Mouse (Mus musculus) 3T3-L1 (cell line): ENCODE data around the gene B3glct.
A peak's percentile ranks its signal among the peaks of the same experiment; 100 is the strongest.

Experiments used
- DNase-seq: peaks from one replicate; pipeline ENCODE4 v3.0.0-alpha.2; 2015; ENCODE audit warnings: low read depth, low spot score

The B3glct gene

DNA sequence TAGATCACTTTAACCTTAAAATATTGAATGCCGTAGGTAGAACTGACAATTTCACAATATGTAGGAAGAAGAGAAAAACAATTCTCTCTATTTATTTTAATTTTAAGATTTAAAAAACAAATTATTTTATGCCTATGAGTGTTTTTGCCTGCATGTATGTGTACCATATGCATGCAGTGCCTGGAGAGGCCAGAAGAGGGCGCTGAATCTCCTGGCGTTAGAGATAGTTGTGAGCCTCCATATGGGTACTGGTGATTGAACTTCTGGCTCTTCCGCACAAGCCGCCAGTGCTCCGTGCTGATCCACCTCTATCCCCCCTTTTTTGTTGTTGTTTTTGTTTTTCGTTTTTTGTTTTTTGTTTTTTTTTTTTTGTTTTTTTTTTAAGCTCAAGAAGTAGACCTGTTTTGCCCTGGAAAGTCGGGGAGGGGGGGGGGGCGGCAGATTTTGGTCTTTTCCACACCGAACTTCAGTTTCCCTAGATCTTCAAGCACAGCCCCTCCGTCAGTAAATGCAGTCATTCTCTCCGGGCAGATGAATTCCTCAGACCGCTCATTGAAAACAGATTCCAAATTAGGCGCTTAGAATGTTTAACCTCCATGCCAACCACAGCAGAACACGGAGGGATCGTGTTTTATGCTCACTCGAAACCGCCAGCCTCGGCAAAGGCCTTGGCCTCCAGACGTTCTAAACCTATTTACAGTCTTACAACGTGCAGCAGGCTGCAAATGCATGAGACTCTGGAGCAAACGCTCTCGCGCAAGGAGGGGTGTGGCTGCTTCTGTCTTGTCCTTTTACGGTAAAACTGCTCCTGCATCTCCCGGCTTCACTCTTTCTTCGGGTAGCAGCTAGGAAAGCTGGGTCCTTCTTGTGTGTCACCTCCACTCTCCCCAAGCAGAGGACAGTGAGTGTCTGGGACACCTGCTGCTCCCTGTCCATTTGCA lies 70.9 kb downstream of the B3glct start:
- DNase-seq: peak; percentile 21

DNA sequence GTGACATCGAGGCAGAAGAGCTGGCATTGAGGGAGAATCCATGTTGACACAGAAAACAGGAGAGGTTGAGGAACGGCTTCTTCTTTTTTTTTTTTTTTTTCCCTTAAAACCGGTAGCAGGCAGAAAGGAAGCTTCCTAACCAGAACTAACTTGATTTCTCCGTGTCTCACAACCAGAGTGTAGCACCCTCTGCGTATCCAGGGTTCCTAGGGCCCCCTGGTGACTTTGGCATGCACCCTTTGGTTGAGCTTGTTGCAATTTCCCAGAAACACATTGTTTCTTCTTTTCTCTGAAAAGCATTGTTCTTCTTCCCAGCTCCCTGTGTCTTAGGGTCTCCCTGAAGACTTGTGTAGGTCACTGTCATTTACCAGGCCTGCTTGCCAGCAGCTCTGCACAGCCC lies 73.8 kb downstream of the B3glct start:
- DNase-seq: no peak

GRCm38 (mm10) chr5:149753073-149753472 lies 75.0 kb downstream of the B3glct start:
- DNase-seq: no peak

DNA sequence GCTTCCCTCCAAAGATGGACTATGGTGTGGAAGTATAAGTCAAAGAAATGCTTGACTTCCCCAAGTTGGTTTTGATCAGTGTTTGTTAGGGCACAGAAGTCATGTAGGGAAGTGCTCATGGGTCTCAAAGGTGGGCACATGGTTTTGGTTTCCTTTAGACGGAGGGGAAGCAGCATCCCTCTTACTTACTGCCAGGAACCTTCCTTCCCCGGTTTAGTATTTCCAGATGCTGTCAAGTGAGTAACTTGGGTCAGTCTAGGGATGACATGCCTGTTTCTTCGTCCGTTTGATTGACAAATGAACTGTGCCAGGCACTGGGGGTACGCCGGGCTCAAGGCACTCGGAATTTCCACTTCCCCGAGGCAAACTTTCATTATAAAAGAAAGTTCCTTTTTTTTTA lies 89.1 kb downstream of the B3glct start:
- no peak for DNase-seq

- DNase-seq: no peak
Observed at GRCm38 (mm10) chr5:149767651-149768301, 89.7 kb downstream of the B3glct start.

DNA sequence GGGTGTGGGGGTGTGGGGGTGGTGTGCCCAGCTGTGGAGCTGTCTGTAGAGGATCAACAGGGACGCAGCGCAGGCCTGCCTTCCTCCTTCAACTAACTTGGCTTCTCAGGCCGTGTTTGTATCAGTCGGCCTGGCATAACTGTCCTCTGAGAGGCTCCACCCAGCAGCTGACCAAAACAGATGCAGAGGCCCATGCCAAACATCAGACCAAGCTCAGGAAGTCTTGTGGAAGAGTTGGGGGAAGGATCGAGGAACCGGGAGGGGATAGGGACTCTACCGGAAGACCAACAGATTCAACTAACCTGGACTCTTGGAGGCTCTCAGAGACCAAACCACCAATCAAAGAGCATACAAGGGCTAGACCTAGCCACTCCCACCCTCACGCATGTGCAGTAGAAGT lies 91.6 kb downstream of the B3glct start:
- no peak for DNase-seq

DNA sequence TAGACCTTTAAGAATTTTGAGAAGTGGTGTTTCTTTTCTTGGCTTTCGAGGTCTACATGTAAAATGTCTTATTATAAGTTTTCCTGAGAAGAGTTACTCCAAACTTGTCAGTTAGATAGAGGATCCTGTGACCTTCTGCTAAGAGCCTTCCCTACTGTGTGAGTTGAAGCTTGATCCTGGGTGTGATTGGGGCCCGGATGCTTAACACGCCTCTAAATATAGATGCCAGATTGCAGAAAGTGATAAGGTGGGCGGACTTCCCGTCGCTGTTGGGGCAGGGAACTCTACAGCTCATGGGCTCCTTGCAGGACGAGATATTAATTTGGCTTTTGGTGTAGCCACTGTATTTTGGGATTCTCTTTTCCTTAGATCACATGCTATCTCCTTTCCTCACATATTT lies 98.0 kb downstream of the B3glct start:
- no peak for DNase-seq

DNA sequence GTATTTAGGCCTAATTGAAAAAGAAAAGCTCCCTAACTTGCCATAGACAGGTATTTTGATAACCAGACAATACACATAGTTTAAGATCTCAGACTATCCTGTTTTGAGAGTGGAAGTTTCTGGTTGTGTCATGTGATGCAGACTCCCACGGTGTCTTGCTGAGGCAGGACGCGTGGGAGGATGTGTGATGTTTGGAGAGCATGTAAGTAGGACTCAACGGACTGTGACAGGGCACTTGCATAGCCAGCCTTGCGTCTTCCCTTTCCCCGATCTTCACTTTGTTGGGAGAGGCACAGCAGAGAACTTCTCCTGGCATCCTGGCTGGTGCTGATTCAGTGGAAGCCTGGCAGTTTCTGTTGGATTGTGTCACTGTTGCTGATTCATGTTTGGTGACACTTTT lies 101.7 kb downstream of the B3glct start:
- DNase-seq: no peak

DNA sequence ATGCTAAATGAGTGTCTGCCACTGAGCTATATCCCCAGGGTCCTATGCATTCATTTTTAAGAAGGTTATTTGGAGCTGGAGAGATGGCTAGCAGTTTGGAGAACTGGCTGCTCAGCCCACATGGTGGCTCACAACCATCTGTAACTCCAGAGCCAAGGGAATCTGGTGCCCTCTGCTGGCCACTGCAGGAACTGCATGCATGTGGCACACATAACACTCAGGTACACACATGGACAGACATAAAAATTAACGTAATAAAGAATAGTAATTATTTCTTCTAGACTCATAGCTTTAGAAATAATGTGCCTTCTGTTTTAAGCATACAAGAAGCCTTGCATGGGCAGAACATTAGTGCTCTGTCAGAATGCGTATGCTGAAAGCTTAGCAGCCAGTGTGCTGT lies 102.4 kb downstream of the B3glct start:
- peak; percentile 46 for DNase-seq

DNA sequence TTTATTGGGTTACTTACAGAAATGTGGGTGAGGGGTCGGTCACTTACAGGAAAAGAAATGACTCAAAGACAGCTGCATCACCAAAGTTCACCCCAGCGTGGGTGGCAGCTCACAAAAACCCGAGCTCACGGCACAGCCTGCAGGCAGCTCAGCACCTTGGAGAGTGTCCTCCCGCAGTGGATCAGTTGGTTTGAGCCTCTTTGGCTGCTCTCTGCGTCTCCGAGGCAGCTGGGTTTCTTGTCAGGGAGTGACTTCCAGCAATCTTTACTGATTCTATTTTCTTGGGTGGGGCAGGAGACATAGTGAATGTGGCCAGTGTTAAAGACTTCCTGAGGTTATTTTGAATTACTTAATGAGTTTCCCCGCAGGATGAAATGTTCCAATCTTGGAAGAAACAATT lies 112.1 kb downstream of the B3glct start:
- peak; percentile 34 for DNase-seq

- DNase-seq: peak; percentile 15
Observed at GRCm38 (mm10) chr5:149810071-149810470, 132.0 kb downstream of the B3glct start.

GRCm38 (mm10) chr5:149811835-149812234 lies 133.8 kb downstream of the B3glct start:
- DNase-seq: no peak
